Mouse (Mus musculus) CH12.LX (cell line): ENCODE measurements around the gene Atp5g3. TPM values are rescaled to one million over a fixed set of nuclear protein-coding genes. Genes with fewer than 3 reads are reported as not detected.

ENCODE experiments used
- DNase-seq: peaks from one replicate; pipeline ENCODE4 v3.0.0-alpha.2; 2013; ENCODE audit errors: extremely low read depth
- H3K27ac ChIP-seq: 2 replicates; pipeline ENCODE4 v1.5.1; 2012; ENCODE audit warnings: low read depth, mild to moderate bottlenecking, control low read depth, moderate library complexity; ENCODE audit not compliant: insufficient read depth
- H3K27me3 ChIP-seq: replicated peaks from 2 replicates; pipeline ENCODE3; 2012; ENCODE audit warnings: inconsistent platforms
- H3K36me3 ChIP-seq, 2 experiments: replicated peaks in 1 of 2; 2 replicates each; pipeline versions ENCODE3 to v1.6.1; 2012; ENCODE audit warnings: inconsistent platforms in 1 of 2, low read length in 1 of 2, mild to moderate bottlenecking in 1 of 2, mixed read lengths in 1 of 2, moderate library complexity in 1 of 2; ENCODE audit not compliant: control insufficient read depth in 1 of 2, insufficient read depth in 1 of 2
- H3K4me1 ChIP-seq, 2 experiments: 2 replicates each; pipeline ENCODE4 v1.6.1; 2012; ENCODE audit warnings: inconsistent platforms in 1 of 2, moderate library complexity in 1 of 2; ENCODE audit not compliant: insufficient read depth in 2 of 2, control insufficient read depth in 1 of 2
- H3K4me2 ChIP-seq: 2 replicates; pipeline ENCODE4 v1.6.1; 2012; ENCODE audit warnings: low read depth, mild to moderate bottlenecking, control low read depth; ENCODE audit not compliant: poor library complexity, insufficient read depth, severe bottlenecking
- H3K4me3 ChIP-seq, 3 experiments: fragments of 150-350 bp in 1 of 3; sonication (generic) in 1 of 3; replicated peaks in 1 of 3; 2 replicates each; pipeline versions ENCODE3 to v1.5.1; 2011 to 2012; ENCODE audit warnings: low read depth in 2 of 3, low read length in 2 of 3, mild to moderate bottlenecking in 2 of 3, moderate library complexity in 2 of 3, control low read depth in 1 of 3, improper control_type of control experiment in 1 of 3, inconsistent platforms in 1 of 3, mixed read lengths in 1 of 3; ENCODE audit not compliant: poor library complexity in 1 of 3
- H3K79me2 ChIP-seq: replicated peaks from 2 replicates; pipeline ENCODE4 v1.6.1; 2012; ENCODE audit warnings: mild to moderate bottlenecking, moderate library complexity; ENCODE audit not compliant: control insufficient read depth, poor library complexity, insufficient read depth, severe bottlenecking; ENCODE audit errors: extremely low read depth
- H3K9ac ChIP-seq: 2 replicates; pipeline ENCODE4 v1.6.1; 2012; ENCODE audit warnings: low read depth, mild to moderate bottlenecking, control low read depth, moderate library complexity; ENCODE audit not compliant: insufficient read depth
- H3K9me3 ChIP-seq: replicated peaks from 2 replicates; pipeline ENCODE3; 2012; ENCODE audit warnings: low read length, inconsistent platforms, mixed read lengths
- CHD2 ChIP-seq: IDR thresholded peaks from 2 replicates; pipeline ENCODE4 v1.6.1; 2011; ENCODE audit warnings: low read length, improper control_type of control experiment
- CTCF ChIP-seq, 2 experiments: IDR thresholded peaks in 1 of 2; conservative IDR thresholded peaks in 1 of 2; 2 replicates each; pipeline ENCODE4 v1.5.1; 2011 to 2012; ENCODE audit warnings: low read depth in 2 of 2, low read length in 2 of 2, improper control_type of control experiment in 1 of 2, inconsistent platforms in 1 of 2, mild to moderate bottlenecking in 1 of 2, moderate library complexity in 1 of 2
- ELF1 ChIP-seq: IDR thresholded peaks from 2 replicates; pipeline ENCODE4 v1.6.1; 2014; ENCODE audit warnings: low read depth, mild to moderate bottlenecking, inconsistent platforms, low read length, improper control_type of control experiment
- EP300 ChIP-seq: IDR thresholded peaks from 2 replicates; pipeline ENCODE4 v1.6.1; 2011; ENCODE audit warnings: low read length, improper control_type of control experiment
- ETS1 ChIP-seq: conservative IDR thresholded peaks from 2 replicates; pipeline ENCODE4 v1.6.1; 2012; ENCODE audit warnings: low read depth, mild to moderate bottlenecking, inconsistent platforms, low read length, improper control_type of control experiment, moderate library complexity
- GABPA ChIP-seq: IDR thresholded peaks from 2 replicates; pipeline ENCODE4 v1.6.1; 2012; ENCODE audit warnings: low read depth, low read length, improper control_type of control experiment, inconsistent platforms; ENCODE audit not compliant: insufficient replicate concordance
- JUN ChIP-seq: IDR thresholded peaks from 2 replicates; pipeline ENCODE4 v1.6.1; 2011; ENCODE audit warnings: low read depth, mild to moderate bottlenecking, low read length, improper control_type of control experiment, moderate library complexity; ENCODE audit not compliant: insufficient read depth
- JUND ChIP-seq: conservative IDR thresholded peaks from 2 replicates; pipeline ENCODE4 v1.6.1; 2011; ENCODE audit warnings: low read depth, low read length, improper control_type of control experiment
- KAT2A ChIP-seq: IDR thresholded peaks from 2 replicates; pipeline ENCODE4 v1.6.1; 2012; ENCODE audit warnings: low read length, improper control_type of control experiment, inconsistent platforms; ENCODE audit not compliant: insufficient replicate concordance
- MEF2A ChIP-seq: IDR thresholded peaks from 2 replicates; pipeline ENCODE4 v1.6.1; 2014; ENCODE audit warnings: low read depth, mild to moderate bottlenecking, inconsistent platforms, low read length, improper control_type of control experiment, borderline replicate concordance
- MYC ChIP-seq: IDR thresholded peaks from 2 replicates; pipeline ENCODE4 v1.6.1; 2011; ENCODE audit warnings: low read depth, mild to moderate bottlenecking, improper control_type of control experiment, low read length
- NRF1 ChIP-seq: IDR thresholded peaks from 2 replicates; pipeline ENCODE4 v1.6.1; 2014; ENCODE audit warnings: low read depth, mild to moderate bottlenecking, inconsistent platforms, low read length, improper control_type of control experiment, moderate library complexity
- PAX5 ChIP-seq: IDR thresholded peaks from 2 replicates; pipeline ENCODE4 v1.6.1; 2012; ENCODE audit warnings: low read length, inconsistent platforms, mixed read lengths
- RAD21 ChIP-seq: IDR thresholded peaks from 2 replicates; pipeline ENCODE4 v1.6.1; 2011; ENCODE audit warnings: low read depth, mild to moderate bottlenecking, low read length, improper control_type of control experiment, moderate library complexity
- SIN3A ChIP-seq: IDR thresholded peaks from 2 replicates; pipeline ENCODE4 v1.6.1; 2012; ENCODE audit warnings: low read length, improper control_type of control experiment, inconsistent platforms
- SMC3 ChIP-seq: IDR thresholded peaks from 2 replicates; pipeline ENCODE4 v1.6.1; 2011; ENCODE audit warnings: low read depth, low read length, improper control_type of control experiment
- TBP ChIP-seq: conservative IDR thresholded peaks from 2 replicates; pipeline ENCODE4 v1.6.1; 2011; ENCODE audit warnings: low read depth, low read length, improper control_type of control experiment
- TCF12 ChIP-seq: IDR thresholded peaks from 2 replicates; pipeline ENCODE4 v1.6.1; 2014; ENCODE audit warnings: low read depth, mild to moderate bottlenecking, inconsistent platforms, low read length, improper control_type of control experiment
- UBTF ChIP-seq: IDR thresholded peaks from 2 replicates; pipeline ENCODE4 v1.6.1; 2012; ENCODE audit warnings: low read depth, mild to moderate bottlenecking, inconsistent platforms, low read length, improper control_type of control experiment, moderate library complexity
- USF1 ChIP-seq: IDR thresholded peaks from 2 replicates; pipeline ENCODE4 v1.6.1; 2014; ENCODE audit warnings: low read depth, mild to moderate bottlenecking, inconsistent platforms, low read length, improper control_type of control experiment
- USF2 ChIP-seq: conservative IDR thresholded peaks from 2 replicates; pipeline ENCODE4 v1.6.1; 2011; ENCODE audit warnings: low read depth, low read length, improper control_type of control experiment
- dilution Hi-C: fragments of 300-500 bp; cut with MboI; formaldehyde crosslinking; loops from 2 replicates; pipeline ENCODE4 v1.14.3; 2020; ENCODE audit warnings: low sequenced_read_pairs; ENCODE audit not compliant: extremely low pct_unique_long_range_greater_than_20kb, extremely low pct_ligation_motif_present
- in situ Hi-C: fragments of 300-500 bp; cut with MboI; formaldehyde crosslinking; loops from 3 replicates; pipeline ENCODE4 v1.14.3; 2019; ENCODE audit warnings: low sequenced_read_pairs, low pct_ligation_motif_present, low pct_unique_long_range_greater_than_20kb, mixed read lengths
- polyA plus RNA-seq: library from polyadenylated mRNA; unstranded; fragments of >175 nt; gene quantifications from 2 replicates; pipeline ENCODE4 v1.2.1, GENCODE M21; 2012; ENCODE audit warnings: low read depth; ENCODE audit not compliant: insufficient read length
- total RNA-seq, 2 experiments: library from RNA; depleted of rRNA; stranded (reverse); fragments of 300-350 nt in 1 of 2; fragments of >200 nt in 1 of 2; gene quantifications; 2 replicates each; pipeline ENCODE4 v1.2.3; 2012 to 2014

Atp5g3 gene
- total and polyA plus RNA-seq, 3 experiments: 316 to 453 (median 427) TPM

- no peak overlapping the region for H3K27ac ChIP-seq
- dilution Hi-C loops: no loop called here
- no peak overlapping the region for H3K4me2 ChIP-seq
- no peaks in the 10 kb centered on the region for H3K9me3 ChIP-seq
- no peak overlapping the region for H3K4me3 ChIP-seq
- H3K4me1 ChIP-seq: no peaks in the 10 kb centered on the region
- peaks cover 0 to 26% of the 10 kb centered on the region in 2 experiments for H3K36me3 ChIP-seq
- DNase-seq: no peak
- H3K27me3 ChIP-seq: no peaks in the 10 kb centered on the region
- in situ Hi-C loops: loop anchor here (25.0 kb wide), 1 partner anchor 316 kb away; no protein-coding TSS in a partner anchor
- H3K79me2 ChIP-seq: peaks cover 14% of the 10 kb centered on the region
- TF ChIP-seq KAT2A: no peak
- no peak for TF ChIP-seq ETS1
- no peak for TF ChIP-seq USF2
- TF ChIP-seq GABPA: no peak
- TF ChIP-seq MEF2A: no peak
- no peak for TF ChIP-seq TCF12
- no peak for TF ChIP-seq UBTF
- no peak for TF ChIP-seq JUN
- TF ChIP-seq ELF1: no peak
- TF ChIP-seq JUND: no peak
- TF ChIP-seq TBP: no peak
- no peak for TF ChIP-seq NRF1
- TF ChIP-seq CHD2: no peak
- no peak for TF ChIP-seq PAX5
- no peak for TF ChIP-seq RAD21
- TF ChIP-seq MYC: no peak
- TF ChIP-seq EP300: no peak
- H3K9ac ChIP-seq: no peak overlapping the region
Observed at GRCm38 (mm10) chr2:73877891-73878290, 33.2 kb downstream of the Atp5g3 start.

- no peak overlapping the region for H3K27ac ChIP-seq
- peaks cover 0 to 38% of the 10 kb centered on the region in 2 experiments for H3K36me3 ChIP-seq
- no peaks in the 10 kb centered on the region for H3K4me1 ChIP-seq
- TF ChIP-seq NRF1: no peak
- TF ChIP-seq SMC3: peak; percentile 49
- no peak for TF ChIP-seq SIN3A
- no peak for TF ChIP-seq USF1
- 0 out of 2 replicates have a peak, but pooled peaks have one; percentile 13 for TF ChIP-seq TCF12
- TF ChIP-seq CTCF (conservative IDR thresholded peaks at IDR 0.05 in 1 of 2, IDR thresholded peaks at IDR 0.05 in 1 of 2; ENCODE audit: low read depth in 2 of 2, low read length in 2 of 2): peak; percentile 36 to 69; a peak in 3 of 4 replicates
- peak; percentile 82 for TF ChIP-seq CHD2
- TF ChIP-seq, all 38 proteins: peak for 4
- dilution Hi-C loops: no loop called here
- Histone ChIP-seq H3K9me3 (no peaks in the 10 kb centered on the region), H3K4me2 (no peak overlapping the region), H3K27me3 (no peaks in the 10 kb centered on the region), H3K9ac (no peak overlapping the region), H3K79me2 (0 out of 2 replicates have a peak, but pooled peaks cover 3% of the 10 kb centered on the region), H3K4me3 (no peak overlapping the region)
- peak; percentile 51 for DNase-seq
- in situ Hi-C loops: no loop called here
Observed at GRCm38 (mm10) chr2:73867764-73868487, 43.2 kb downstream of the Atp5g3 start.
